Mouse (Mus musculus): Measurements from ENCODE around the gene B830017H08Rik.

The B830017H08Rik gene

GRCm38 (mm10) chr16:17831781-17832180, 1.1 kb upstream of the B830017H08Rik start:
- ChIA-PET CTCF (interaction anchor here (1.0 to 5.0 kb wide), 8 partner anchors 16 to 86 kb away, joined by 3 to 31 read pairs (median 6); no protein-coding TSS in a partner anchor), POLR2A (interaction anchor here in 3 of 4 experiments (0.6 to 2.2 kb wide), 10 partner anchors 14 to 392 kb away, joined by 3 to 7 read pairs (median 4); partner anchors contain the start of gene Gm20518 (in 1 of the 3))

- CTCF ChIA-PET = interaction anchor here in 3 of 4 experiments (1.2 to 1.8 kb wide), 4 partner anchors 15 to 16 kb away, joined by 4 to 6 read pairs (median 4); no protein-coding TSS in a partner anchor
- POLR2A ChIA-PET = interaction anchor here in 3 of 4 experiments (1.2 to 2.1 kb wide), 6 partner anchors 11 to 256 kb away, joined by 3 to 6 read pairs (median 5); partner anchors contain the start of gene Gm20518 (in 1 of the 3)
These were observed 380 bp downstream of the B830017H08Rik start for GRCm38 (mm10) chr16:17833321-17833680.

GRCm38 (mm10) chr16:17833681-17834399, 919 bp downstream of the B830017H08Rik start:
- CTCF ChIA-PET = interaction anchor here in 3 of 4 experiments (1.0 to 1.4 kb wide), 4 partner anchors 15 to 18 kb away, joined by 4 to 5 read pairs (median 4); no protein-coding TSS in a partner anchor

GRCm38 (mm10) chr16:17834543-17834942, 1.6 kb downstream of the B830017H08Rik start:
- POLR2A ChIA-PET = interaction anchor here in 3 of 4 experiments (0.6 to 2.1 kb wide), 17 partner anchors 8 to 578 kb away, joined by 3 to 7 read pairs (median 4); partner anchors contain the start of gene Gm20518 (in 1 of the 3)
- CTCF ChIA-PET = interaction anchor here in 3 of 4 experiments (0.7 to 1.4 kb wide), 5 partner anchors 14 to 216 kb away, joined by 3 to 5 read pairs (median 4); no protein-coding TSS in a partner anchor

More at GRCm38 (mm10) chr16:17833681-17834399, 919 bp downstream of the B830017H08Rik start:
- POLR2A ChIA-PET = interaction anchor here in 3 of 4 experiments (0.5 to 2.1 kb wide), 18 partner anchors 9 to 1240 kb away, joined by 3 to 7 read pairs (median 4); partner anchors contain the start of gene Gm20518 (in 1 of the 3)

GRCm38 (mm10) chr16:17835481-17835880, 2.6 kb downstream of the B830017H08Rik start:
- ChIA-PET CTCF (interaction anchor here in 2 of 4 experiments (1.1 to 1.4 kb wide), 1 partner anchor 13 kb away, joined by 4 to 5 read pairs; no protein-coding TSS in a partner anchor), POLR2A (interaction anchor here in 2 of 4 experiments (0.7 to 2.4 kb wide), 3 partner anchors 8 to 28 kb away, joined by 3 to 9 read pairs (median 4); no protein-coding TSS in a partner anchor)

- ChIA-PET CTCF (interaction anchor here in 3 of 4 experiments (1.1 to 1.7 kb wide), 4 partner anchors 11 to 12 kb away, joined by 3 to 8 read pairs (median 5); no protein-coding TSS in a partner anchor), POLR2A (interaction anchor here in 1 of 4 experiments (1.2 kb wide), 1 partner anchor 196 kb away, joined by 4 read pairs; no protein-coding TSS in a partner anchor)
These were observed 5.1 kb downstream of the B830017H08Rik start, which contains the start of gene Car15 for GRCm38 (mm10) chr16:17838051-17838450. TSS of gene Car15 (minus strand) at chr16:17838364.

GRCm38 (mm10) chr16:17839976-17840375, 7.1 kb downstream of the B830017H08Rik start:
- POLR2A ChIA-PET = no interaction called here
- CTCF ChIA-PET = no interaction called here

GRCm38 (mm10) chr16:17842437-17842836, 9.5 kb downstream of the B830017H08Rik start:
- CTCF ChIA-PET = interaction anchor here in 1 of 4 experiments (0.6 kb wide), 1 partner anchor 36 kb away, joined by 3 read pairs; no protein-coding TSS in a partner anchor
- POLR2A ChIA-PET = interaction anchor here in 2 of 4 experiments (0.6 to 1.4 kb wide), 4 partner anchors 8 to 43 kb away, joined by 3 to 5 read pairs (median 4); no protein-coding TSS in a partner anchor

GRCm38 (mm10) chr16:17843701-17844365, 10.9 kb downstream of the B830017H08Rik start:
- ChIA-PET POLR2A (interaction anchor here in 2 of 4 experiments (1.1 to 1.4 kb wide), 4 partner anchors 8 to 28 kb away, joined by 3 to 5 read pairs (median 4); partner anchors contain the start of gene B830017H08Rik (in 1 of the 2)), CTCF (no interaction called here)

GRCm38 (mm10) chr16:17848431-17848830, 15.5 kb downstream of the B830017H08Rik start:
- CTCF ChIA-PET = interaction anchor here (0.6 to 3.0 kb wide), 63 partner anchors 9 to 370 kb away, joined by 3 to 21 read pairs (median 4); partner anchors contain the start of genes Car15 (in 3 of the 4), Gm20518 (in 3 of the 4), Dgcr6 (in 2 of the 4) and B830017H08Rik (in 1 of the 4)
- POLR2A ChIA-PET = interaction anchor here in 3 of 4 experiments (0.6 to 3.0 kb wide), 16 partner anchors 11 to 241 kb away, joined by 3 to 13 read pairs (median 4); partner anchors contain the start of genes Gm20518 (in 2 of the 3), Dgcr6 (in 1 of the 3), Klhl22 (in 1 of the 3) and Slc25a1 (in 1 of the 3)

GRCm38 (mm10) chr16:17848928-17849327, 16.0 kb downstream of the B830017H08Rik start:
- CTCF ChIA-PET = interaction anchor here (0.5 to 3.0 kb wide), 78 partner anchors 9 to 375 kb away, joined by 3 to 21 read pairs (median 4); partner anchors contain the start of genes Car15 (in 3 of the 4), Gm20518 (in 3 of the 4), Dgcr6 (in 2 of the 4) and B830017H08Rik (in 1 of the 4)
- POLR2A ChIA-PET = interaction anchor here in 3 of 4 experiments (0.6 to 3.0 kb wide), 25 partner anchors 10 to 240 kb away, joined by 3 to 13 read pairs (median 3); partner anchors contain the start of genes Gm20518 (in 2 of the 3), Dgcr6 (in 1 of the 3), Klhl22 (in 1 of the 3) and Slc25a1 (in 1 of the 3)

- POLR2A ChIA-PET = interaction anchor here in 3 of 4 experiments (0.6 to 3.0 kb wide), 22 partner anchors 10 to 240 kb away, joined by 3 to 13 read pairs (median 3); partner anchors contain the start of genes Gm20518 (in 2 of the 3), Dgcr6 (in 1 of the 3), Klhl22 (in 1 of the 3) and Slc25a1 (in 1 of the 3)
These were observed 16.6 kb downstream of the B830017H08Rik start for GRCm38 (mm10) chr16:17849486-17849885.

GRCm38 (mm10) chr16:17851331-17851730, 18.4 kb downstream of the B830017H08Rik start:
- CTCF ChIA-PET = interaction anchor here in 1 of 4 experiments (0.6 kb wide), 1 partner anchor 35 kb away, joined by 3 read pairs; no protein-coding TSS in a partner anchor
- POLR2A ChIA-PET = interaction anchor here in 1 of 4 experiments (0.9 to 1.5 kb wide), 2 partner anchors 17 to 56 kb away, joined by 3 read pairs; no protein-coding TSS in a partner anchor

More at GRCm38 (mm10) chr16:17849486-17849885, 16.6 kb downstream of the B830017H08Rik start:
- CTCF ChIA-PET = interaction anchor here (0.5 to 3.0 kb wide), 68 partner anchors 8 to 376 kb away, joined by 3 to 21 read pairs (median 4); partner anchors contain the start of genes Car15 (in 2 of the 4), Dgcr6 (in 2 of the 4), Gm20518 (in 2 of the 4) and B830017H08Rik (in 1 of the 4)

- CTCF ChIA-PET = interaction anchor here in 1 of 4 experiments (0.8 kb wide), 1 partner anchor 27 kb away, joined by 3 read pairs; no protein-coding TSS in a partner anchor
- POLR2A ChIA-PET = interaction anchor here in 1 of 4 experiments (1.5 kb wide), 1 partner anchor 18 kb away, joined by 3 read pairs; no protein-coding TSS in a partner anchor
These were observed 18.9 kb downstream of the B830017H08Rik start for GRCm38 (mm10) chr16:17851860-17852259.

GRCm38 (mm10) chr16:17853263-17853662, 20.3 kb downstream of the B830017H08Rik start:
- CTCF ChIA-PET = interaction anchor here in 1 of 4 experiments (0.6 to 0.7 kb wide), 2 partner anchors 14 to 182 kb away, joined by 3 read pairs; no protein-coding TSS in a partner anchor
- POLR2A ChIA-PET = interaction anchor here in 1 of 4 experiments (0.7 kb wide), 1 partner anchor 22 kb away, joined by 5 read pairs; no protein-coding TSS in a partner anchor

- CTCF ChIA-PET = interaction anchor here in 3 of 4 experiments (0.6 to 4.3 kb wide), 4 partner anchors 8 to 24 kb away, joined by 4 to 21 read pairs (median 12); no protein-coding TSS in a partner anchor
These were observed 24.2 kb downstream of the B830017H08Rik start for GRCm38 (mm10) chr16:17857157-17857556.

More at GRCm38 (mm10) chr16:17857157-17857556, 24.2 kb downstream of the B830017H08Rik start:
- POLR2A ChIA-PET = interaction anchor here in 1 of 4 experiments (0.8 kb wide), 1 partner anchor 34 kb away, joined by 3 read pairs; the partner anchor contains the start of gene Gm20518
